Mouse (Mus musculus): ENCODE data around the gene 1700013G24Rik. TPM values are rescaled to one million over a fixed set of nuclear protein-coding genes. Genes with fewer than 3 reads are reported as not detected.
A peak's percentile ranks its signal among the peaks of the same experiment; 100 is the strongest.

The 1700013G24Rik gene
- polyA plus RNA-seq, 1 experiment from 2014 or later, result not detected

DNA sequence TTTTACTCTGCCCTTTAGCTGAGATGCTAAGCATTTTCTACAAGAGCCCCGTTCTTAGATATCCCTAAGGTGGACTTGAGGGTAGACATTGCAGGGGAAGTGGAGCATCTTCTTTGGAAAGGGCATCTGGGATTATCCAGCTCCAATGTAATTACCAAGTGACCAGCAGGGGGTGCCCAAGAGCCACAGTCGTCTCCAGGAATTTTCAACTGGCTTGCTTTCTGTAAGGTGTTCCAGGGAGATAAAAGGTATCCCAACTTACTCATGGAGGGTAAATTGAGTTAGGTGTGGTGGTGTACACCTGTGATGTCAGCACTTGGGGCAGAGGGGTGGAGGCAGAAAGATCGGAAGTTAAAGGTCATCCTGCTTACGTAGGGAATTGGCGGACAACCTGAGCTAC is 9.5 kb upstream of the 1700013G24Rik start:
- ATAC-seq (ENCODE audit: insufficient number of reproducible peaks, insufficient read depth, low FRiP score, low TSS enrichment, low read depth), result no peak
- Histone ChIP-seq H3K9me3 (no peaks in the 10 kb centered on the region), H3K9ac (no peak overlapping the region), H3K4me2 (peak overlapping the region; percentile 34; the same call in 1 of the 2 replicates), H3K4me3 (no peak overlapping the region), H3K36me3 (no peaks in the 10 kb centered on the region), H3K27ac (no peak overlapping the region), H3K4me1 (peaks cover 15% of the 10 kb centered on the region), H3K27me3 (no peaks in the 10 kb centered on the region)
- WGBS, result 15% methylated on average over 5 of the region's 5 CpGs

- H3K4me1 ChIP-seq, result peaks cover 22% of the 10 kb centered on the region
- no peaks in the 10 kb centered on the region for H3K27me3 ChIP-seq
- no peak overlapping the region for H3K27ac ChIP-seq
- no peaks in the 10 kb centered on the region for H3K36me3 ChIP-seq
- H3K9ac ChIP-seq, result no peak overlapping the region
- no peak overlapping the region for H3K4me2 ChIP-seq
- 85% methylated on average over 4 of the region's 4 CpGs for WGBS
- no peak for ATAC-seq (ENCODE audit: insufficient number of reproducible peaks, insufficient read depth, low FRiP score, low TSS enrichment, low read depth)
- no peaks in the 10 kb centered on the region for H3K9me3 ChIP-seq
- H3K4me3 ChIP-seq, result no peak overlapping the region
These were observed 7.2 kb upstream of the 1700013G24Rik start for GRCm38 (mm10) chr4:137445881-137446280.

DNA sequence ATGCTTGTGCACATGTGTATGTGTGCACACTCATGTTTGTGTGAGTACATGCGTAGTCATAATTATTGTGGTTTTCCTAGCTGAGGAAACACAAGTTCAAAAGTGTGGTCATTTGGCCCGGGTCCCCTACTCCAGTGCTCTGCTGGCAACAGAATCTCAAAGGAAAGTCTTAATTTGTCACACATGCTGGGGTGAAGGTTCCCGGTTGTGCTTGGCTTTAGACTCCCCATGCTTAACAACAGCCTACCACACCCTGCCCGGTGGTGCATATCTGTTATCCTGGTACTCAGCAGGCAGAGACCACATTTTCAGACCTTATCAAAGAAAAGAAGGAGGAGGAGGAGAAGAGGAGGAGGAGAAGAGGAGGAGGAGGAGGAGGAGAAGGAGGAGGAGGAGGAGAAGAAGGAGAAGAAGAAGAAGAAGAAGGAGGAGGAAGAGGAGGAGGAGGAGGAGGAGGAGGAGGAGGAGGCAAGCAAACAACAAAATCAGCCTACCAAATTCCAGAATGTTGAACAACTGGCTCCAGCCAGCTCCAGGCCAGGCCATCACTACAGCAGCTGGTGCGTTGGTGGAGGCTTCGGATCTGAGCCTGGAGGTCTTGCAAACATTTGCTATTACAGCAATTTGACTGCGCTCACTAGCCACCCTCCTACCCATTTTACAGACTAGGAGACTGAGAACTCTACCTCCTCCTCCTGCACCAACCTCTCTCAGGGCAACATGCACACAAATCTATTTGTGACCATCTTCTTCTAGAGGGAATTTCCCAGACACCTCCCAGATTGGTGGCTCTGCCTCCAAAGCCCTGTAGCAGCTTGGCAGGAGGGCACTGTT is 5.5 kb upstream of the 1700013G24Rik start:
- Histone ChIP-seq H3K27me3 (no peaks in the 10 kb centered on the region), H3K4me2 (peak overlapping the region; percentile 30; the same call in 1 of the 2 replicates), H3K9me3 (no peaks in the 10 kb centered on the region), H3K36me3 (no peaks in the 10 kb centered on the region), H3K27ac (peak overlapping the region; percentile 58; the same call in 1 of the 2 replicates), H3K4me3 (no peak overlapping the region), H3K4me1 (peaks cover 22% of the 10 kb centered on the region), H3K9ac (no peak overlapping the region)
- no peak for ATAC-seq (ENCODE audit: insufficient number of reproducible peaks, insufficient read depth, low FRiP score, low TSS enrichment, low read depth)
- WGBS, result 57% methylated on average over 7 of the region's 7 CpGs

DNA sequence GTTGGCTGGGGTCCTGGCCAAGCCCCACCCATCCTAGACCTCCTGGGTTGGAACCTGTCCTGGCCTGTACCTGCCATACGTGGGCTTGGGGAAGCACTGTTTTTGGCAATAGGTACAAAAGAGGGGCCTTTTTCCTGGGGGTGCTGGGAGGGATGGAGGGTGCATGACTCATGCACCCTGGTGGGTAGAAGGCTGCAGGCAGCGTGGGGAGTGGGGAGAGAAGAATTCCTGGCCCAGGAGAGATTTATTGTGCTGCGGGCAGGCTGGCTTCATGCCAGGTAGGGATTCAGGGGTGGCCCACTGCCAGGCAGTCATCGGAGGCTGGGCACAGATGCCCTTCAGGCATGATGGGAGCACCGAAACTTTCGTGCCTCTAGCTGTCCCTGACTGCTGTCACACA is 4.9 kb upstream of the 1700013G24Rik start:
- no peaks in the 10 kb centered on the region for H3K36me3 ChIP-seq
- peak overlapping the region; percentile 58 for H3K27ac ChIP-seq
- H3K9ac ChIP-seq, result no peak overlapping the region
- no peaks in the 10 kb centered on the region for H3K27me3 ChIP-seq
- H3K4me3 ChIP-seq, result no peak overlapping the region
- peaks cover 22% of the 10 kb centered on the region for H3K4me1 ChIP-seq
- peak overlapping the region; percentile 30 for H3K4me2 ChIP-seq
- no peaks in the 10 kb centered on the region for H3K9me3 ChIP-seq
- peak; percentile 66; the same call in 1 of the 2 replicates for ATAC-seq (ENCODE audit: insufficient number of reproducible peaks, insufficient read depth, low FRiP score, low TSS enrichment, low read depth)
- WGBS, result 24% methylated on average over 6 of the region's 6 CpGs

- Histone ChIP-seq H3K4me1 (peaks cover 22% of the 10 kb centered on the region), H3K27ac (peak overlapping the region; percentile 58), H3K4me2 (peak overlapping the region; percentile 30; the same call in 1 of the 2 replicates), H3K9me3 (no peaks in the 10 kb centered on the region), H3K4me3 (no peak overlapping the region), H3K36me3 (no peaks in the 10 kb centered on the region), H3K27me3 (no peaks in the 10 kb centered on the region), H3K9ac (no peak overlapping the region)
- no peak for ATAC-seq (ENCODE audit: insufficient number of reproducible peaks, insufficient read depth, low FRiP score, low TSS enrichment, low read depth)
- 34% methylated on average over 2 of the region's 2 CpGs for WGBS
These were observed 4.4 kb upstream of the 1700013G24Rik start for GRCm38 (mm10) chr4:137448641-137449040.

GRCm38 (mm10) chr4:137449132-137449531 is 4.0 kb upstream of the 1700013G24Rik start:
- no peak overlapping the region for H3K4me3 ChIP-seq
- no peaks in the 10 kb centered on the region for H3K36me3 ChIP-seq
- no peak overlapping the region for H3K9ac ChIP-seq
- no peaks in the 10 kb centered on the region for H3K27me3 ChIP-seq
- no peak for ATAC-seq (ENCODE audit: insufficient number of reproducible peaks, insufficient read depth, low FRiP score, low TSS enrichment, low read depth)
- H3K4me1 ChIP-seq, result peaks cover 18% of the 10 kb centered on the region
- 77% methylated on average over 2 of the region's 2 CpGs for WGBS
- H3K9me3 ChIP-seq, result no peaks in the 10 kb centered on the region
- no peak overlapping the region for H3K4me2 ChIP-seq
- no peak overlapping the region; the same call in 1 of the 2 replicates for H3K27ac ChIP-seq

GRCm38 (mm10) chr4:137449715-137450114 is 3.4 kb upstream of the 1700013G24Rik start:
- 86% methylated on average over 10 of the region's 10 CpGs for WGBS
- H3K9ac ChIP-seq, result no peak overlapping the region

GRCm38 (mm10) chr4:137452190-137452589 is 894 bp upstream of the 1700013G24Rik start:
- peaks cover 18% of the 10 kb centered on the region for H3K4me1 ChIP-seq
- WGBS, result 93% methylated on average over 6 of the region's 6 CpGs
- no peak overlapping the region for H3K4me2 ChIP-seq
- no peak overlapping the region for H3K27ac ChIP-seq
- no peak for ATAC-seq (ENCODE audit: insufficient number of reproducible peaks, insufficient read depth, low FRiP score, low TSS enrichment, low read depth)
- no peaks in the 10 kb centered on the region for H3K36me3 ChIP-seq
- H3K27me3 ChIP-seq, result no peaks in the 10 kb centered on the region
- no peaks in the 10 kb centered on the region for H3K9me3 ChIP-seq
- H3K9ac ChIP-seq, result no peak overlapping the region
- H3K4me3 ChIP-seq, result no peak overlapping the region

More at GRCm38 (mm10) chr4:137449715-137450114, 3.4 kb upstream of the 1700013G24Rik start:
- Histone ChIP-seq H3K36me3 (no peaks in the 10 kb centered on the region), H3K4me3 (no peak overlapping the region), H3K27me3 (no peaks in the 10 kb centered on the region), H3K27ac (no peak overlapping the region), H3K9me3 (no peaks in the 10 kb centered on the region), H3K4me1 (peaks cover 18% of the 10 kb centered on the region), H3K4me2 (no peak overlapping the region)
- ATAC-seq (ENCODE audit: insufficient number of reproducible peaks, insufficient read depth, low FRiP score, low TSS enrichment, low read depth), result no peak

- Histone ChIP-seq H3K36me3 (no peaks in the 10 kb centered on the region), H3K4me1 (peaks cover 5% of the 10 kb centered on the region; the same call in 1 of the 2 replicates)
- 88% methylated on average over 14 of the region's 14 CpGs for WGBS
These were observed 1.5 kb downstream of the 1700013G24Rik start for GRCm38 (mm10) chr4:137454582-137454981.

DNA sequence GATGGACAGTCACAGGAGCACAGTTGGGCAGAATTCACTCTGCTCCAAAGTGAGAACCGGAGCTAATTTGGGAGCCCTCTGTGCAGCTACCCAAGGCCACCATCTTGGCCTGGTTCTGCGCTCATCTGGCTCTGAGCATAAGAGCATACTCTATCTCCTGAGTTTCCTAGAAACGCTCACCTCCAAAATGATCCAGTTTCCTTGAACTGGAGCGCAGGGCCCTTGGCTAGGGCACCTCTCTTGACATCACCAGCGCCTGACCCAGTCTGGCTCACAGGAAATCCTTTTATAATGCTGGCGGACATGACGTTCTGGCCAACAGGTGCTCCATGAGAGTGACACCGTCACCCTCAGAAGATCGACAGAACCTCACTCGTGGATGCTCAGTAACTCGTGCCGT is 3.5 kb downstream of the 1700013G24Rik start:
- no peak overlapping the region for H3K9ac ChIP-seq
- H3K4me1 ChIP-seq, result 0 out of 2 replicates have a peak, but pooled peaks cover 5% of the 10 kb centered on the region
- no peaks in the 10 kb centered on the region for H3K27me3 ChIP-seq
- no peaks in the 10 kb centered on the region for H3K36me3 ChIP-seq
- H3K9me3 ChIP-seq, result no peaks in the 10 kb centered on the region
- H3K4me3 ChIP-seq, result no peak overlapping the region
- ATAC-seq (ENCODE audit: insufficient number of reproducible peaks, insufficient read depth, low FRiP score, low TSS enrichment, low read depth), result no peak
- 85% methylated on average over 12 of the region's 12 CpGs for WGBS
- no peak overlapping the region for H3K4me2 ChIP-seq
- no peak overlapping the region for H3K27ac ChIP-seq

More at GRCm38 (mm10) chr4:137454582-137454981, 1.5 kb downstream of the 1700013G24Rik start:
- no peak overlapping the region for H3K4me2 ChIP-seq
- H3K9me3 ChIP-seq, result no peaks in the 10 kb centered on the region
- no peaks in the 10 kb centered on the region for H3K27me3 ChIP-seq
- no peak overlapping the region for H3K27ac ChIP-seq
- H3K9ac ChIP-seq, result no peak overlapping the region
- no peak for ATAC-seq (ENCODE audit: insufficient number of reproducible peaks, insufficient read depth, low FRiP score, low TSS enrichment, low read depth)
- no peak overlapping the region for H3K4me3 ChIP-seq

GRCm38 (mm10) chr4:137457292-137457691 is 4.2 kb downstream of the 1700013G24Rik start:
- H3K9me3 ChIP-seq, result no peaks in the 10 kb centered on the region
- no peak overlapping the region for H3K4me2 ChIP-seq
- no peak for ATAC-seq (ENCODE audit: insufficient number of reproducible peaks, insufficient read depth, low FRiP score, low TSS enrichment, low read depth)
- no peaks in the 10 kb centered on the region for H3K27me3 ChIP-seq
- H3K9ac ChIP-seq, result no peak overlapping the region
- H3K27ac ChIP-seq, result no peak overlapping the region
- WGBS, result 83% methylated on average over 4 of the region's 4 CpGs
- no peak overlapping the region for H3K4me3 ChIP-seq
- 0 out of 2 replicates have a peak, but pooled peaks cover 5% of the 10 kb centered on the region for H3K4me1 ChIP-seq
- H3K36me3 ChIP-seq, result no peaks in the 10 kb centered on the region

GRCm38 (mm10) chr4:137458310-137458709 is 5.2 kb downstream of the 1700013G24Rik start:
- no peak for ATAC-seq (ENCODE audit: insufficient number of reproducible peaks, insufficient read depth, low FRiP score, low TSS enrichment, low read depth)
- H3K27ac ChIP-seq, result no peak overlapping the region
- no peak overlapping the region for H3K4me2 ChIP-seq
- H3K9ac ChIP-seq, result no peak overlapping the region
- 77% methylated on average over 9 of the region's 9 CpGs for WGBS
- H3K4me1 ChIP-seq, result 0 out of 2 replicates have a peak, but pooled peaks cover 5% of the 10 kb centered on the region
- no peak overlapping the region for H3K4me3 ChIP-seq
- no peaks in the 10 kb centered on the region for H3K36me3 ChIP-seq
- H3K27me3 ChIP-seq, result no peaks in the 10 kb centered on the region
- H3K9me3 ChIP-seq, result no peaks in the 10 kb centered on the region
